Comparison of ENCODE assay signal across 24 mouse cellular contexts in genomic region chr8:72561111-72561689, GRCm38 (mm10). TPM values are rescaled to one million over a fixed set of nuclear protein-coding genes. Genes with fewer than 3 reads are reported as not detected.
DNase-seq lines count a peak whose midpoint lies in the region; ATAC-seq lines count a peak whose summit lies in the region.
"Had no signal": no experiment of that assay in that cellular context is flagged by ENCODE, and none has a peak within 500 bp of the region (broad histone marks: within the 10 kb centered on the region; RNA-seq: fewer than 3 reads in every experiment).

No protein-coding gene starts in this region.

- intact Hi-C loops in gastrocnemius, postnatal 14 days (cut with DNase I; ENCODE audit: low total_unique reads): no loop called here
- intact Hi-C loops in heart, postnatal 10 days (cut with DNase I): no loop called here

- no peak overlapping the region for H3K9ac ChIP-seq in heart, embryonic 13.5 days
- H3K9ac ChIP-seq: hindbrain, embryonic 14.5 days; liver, embryonic 14.5 days; lung, embryonic 14.5 days; stomach, embryonic 15.5 days had no signal

- no peak for ATAC-seq in heart, embryonic 13.5 days (ENCODE audit: extremely low read depth, insufficient number of reproducible peaks, low FRiP score, low TSS enrichment)
- ATAC-seq: forebrain, embryonic 16.5 days; intestine, postnatal 0 days had no signal

- peaks cover 74% of the 10 kb centered on the region for H3K36me3 ChIP-seq in heart, embryonic 13.5 days
- H3K36me3 ChIP-seq in heart, embryonic 10.5 days: peaks cover 59% of the 10 kb centered on the region

- H3K4me1 ChIP-seq in heart, embryonic 13.5 days: peaks cover 20% of the 10 kb centered on the region
- 0 out of 2 replicates have a peak, but pooled peaks cover 6% of the 10 kb centered on the region for H3K4me1 ChIP-seq in heart, embryonic 10.5 days
- H3K4me1 ChIP-seq: stomach, embryonic 15.5 days had no signal

- no peaks in the 10 kb centered on the region for H3K9me3 ChIP-seq in heart, embryonic 13.5 days
- no peaks in the 10 kb centered on the region for H3K9me3 ChIP-seq in heart, embryonic 10.5 days
- H3K9me3 ChIP-seq: stomach, embryonic 15.5 days had no signal

- 31% methylated on average over 1 of the region's 1 CpGs for WGBS in heart, embryonic 13.5 days
- 59% methylated on average over 1 of the region's 1 CpGs for WGBS in heart, embryonic 10.5 days

- no peaks in the 10 kb centered on the region for H3K27me3 ChIP-seq in heart, embryonic 13.5 days (replicated peaks)
- no peaks in the 10 kb centered on the region for H3K27me3 ChIP-seq in heart, embryonic 10.5 days (ENCODE audit: insufficient read depth, poor library complexity, severe bottlenecking)
- H3K27me3 ChIP-seq: stomach, embryonic 15.5 days had no signal

- peak; percentile 27 to 48 for DNase-seq in gastrocnemius, adult 8-10 months (ENCODE audit: low spot score in 2 of 2)
- DNase-seq in gastrocnemius, postnatal 14 days: no peak
- no peak for DNase-seq in heart, embryonic 10.5 days (ENCODE audit: low spot score)
- DNase-seq in adipocyte (ENCODE audit: low spot score): peak; percentile 63
- peak; percentile 28 to 36 for DNase-seq in heart, postnatal 10 days
- DNase-seq in urinary bladder, adult 2 months (ENCODE audit: low spot score): no peak
- no peak for DNase-seq in embryo, embryonic 11 days
- DNase-seq: adrenal gland, postnatal 14 days; cerebellum, adult 11-12 months; cerebellum, adult 9-11 months; kidney, adult 9 months; kidney, postnatal 10 days; liver; lung, embryonic 14.5 days; lung, postnatal 14 days; midbrain, embryonic 14.5 days; thymus, postnatal 14 days had no signal

- H3K27ac ChIP-seq in heart, embryonic 13.5 days (replicated peaks): peak overlapping the region; percentile 61
- no peak overlapping the region for H3K27ac ChIP-seq in heart, embryonic 10.5 days
- H3K27ac ChIP-seq: hindbrain, embryonic 14.5 days; liver, embryonic 14.5 days; stomach, embryonic 15.5 days had no signal

- H3K4me2 ChIP-seq in heart, embryonic 13.5 days: no peak overlapping the region
- H3K4me2 ChIP-seq: hindbrain, embryonic 14.5 days; lung, embryonic 14.5 days; stomach, embryonic 15.5 days had no signal

- H3K4me3 ChIP-seq in heart, embryonic 13.5 days: no peak overlapping the region
- no peak overlapping the region for H3K4me3 ChIP-seq in heart, embryonic 10.5 days
- H3K4me3 ChIP-seq: erythroblast, embryonic 14.5 days; stomach, embryonic 15.5 days had no signal

RNA-seq across cellular contexts. Expression of gene Smim7, which starts 9.7 kb away (rescaled TPM):
- 10 to 100 TPM; 69.1 to 77.1 (median 75.1) TPM for total RNA-seq in gastrocnemius, adult 8-10 months (2022)
- total RNA-seq in gastrocnemius, postnatal 14 days (2021): 10 to 100 TPM; 80.0 to 81.2 TPM
- polyA plus RNA-seq in heart, embryonic 13.5 days (2015; fragmentation: Nextera tagmentation; extraction: Ambion mirVana): 92.2 and 104 TPM in 2 replicates
- polyA plus RNA-seq in heart, embryonic 10.5 days (2016; fragmentation: Nextera tagmentation; extraction: Ambion mirVana): 98.6 and 104 TPM in 2 replicates
- 100 to 1,000 TPM; 120 to 122 TPM for total RNA-seq in heart, postnatal 10 days (2021)
- polyA plus RNA-seq in urinary bladder, adult 2 months (2012; rRNA removed): 60.1 and 70.8 TPM in 2 replicates

RNA-seq across cellular contexts. Expression of gene Tmem38a, which starts 10.7 kb away (rescaled TPM):
- total RNA-seq in gastrocnemius, adult 8-10 months (2022): 1,000 to 10,000 TPM; 1,273 to 1,305 (median 1,290) TPM
- total RNA-seq in gastrocnemius, postnatal 14 days (2021): 1,000 to 10,000 TPM; 1,133 to 1,242 TPM
- 57.2 and 66.7 TPM in 2 replicates for polyA plus RNA-seq in heart, embryonic 13.5 days (2015; fragmentation: Nextera tagmentation; extraction: Ambion mirVana)
- polyA plus RNA-seq in heart, embryonic 10.5 days (2016; fragmentation: Nextera tagmentation; extraction: Ambion mirVana): 42.0 and 60.3 TPM in 2 replicates
- 100 to 1,000 TPM; 281 to 299 TPM for total RNA-seq in heart, postnatal 10 days (2021)
- 80.0 and 91.5 TPM in 2 replicates for polyA plus RNA-seq in urinary bladder, adult 2 months (2012; rRNA removed)

RNA-seq across cellular contexts. Expression of gene Med26, which starts 13.1 kb away (rescaled TPM):
- total RNA-seq in gastrocnemius, adult 8-10 months (2022): 1 to 10 TPM; 6.5 to 8.3 (median 7.7) TPM
- 10 to 100 TPM in 1 of 2 experiments, 1 to 10 TPM in 1; 7.4 to 12.0 TPM for total RNA-seq in gastrocnemius, postnatal 14 days (2021)
- 9.1 and 9.3 TPM in 2 replicates for polyA plus RNA-seq in heart, embryonic 13.5 days (2015; fragmentation: Nextera tagmentation; extraction: Ambion mirVana)
- polyA plus RNA-seq in heart, embryonic 10.5 days (2016; fragmentation: Nextera tagmentation; extraction: Ambion mirVana): 12.7 and 14.9 TPM in 2 replicates
- total RNA-seq in heart, postnatal 10 days (2021): 1 to 10 TPM; 9.3 to 9.9 TPM
- 8.9 and 9.8 TPM in 2 replicates for polyA plus RNA-seq in urinary bladder, adult 2 months (2012; rRNA removed)

Comparison
In these comparisons a context has a peak if more than half of its experiments do, and no peak if none do; other contexts are left out.
1. DNase-seq: peak in gastrocnemius, adult 8-10 months (2 of 2), adipocyte (single experiment) and heart, postnatal 10 days (2 of 2); none in gastrocnemius, postnatal 14 days (single experiment), heart, embryonic 10.5 days (single experiment), urinary bladder, adult 2 months (single experiment) and embryo, embryonic 11 days (single experiment).